Mouse (Mus musculus): ENCODE results near the gene Cuedc2.

DNA sequence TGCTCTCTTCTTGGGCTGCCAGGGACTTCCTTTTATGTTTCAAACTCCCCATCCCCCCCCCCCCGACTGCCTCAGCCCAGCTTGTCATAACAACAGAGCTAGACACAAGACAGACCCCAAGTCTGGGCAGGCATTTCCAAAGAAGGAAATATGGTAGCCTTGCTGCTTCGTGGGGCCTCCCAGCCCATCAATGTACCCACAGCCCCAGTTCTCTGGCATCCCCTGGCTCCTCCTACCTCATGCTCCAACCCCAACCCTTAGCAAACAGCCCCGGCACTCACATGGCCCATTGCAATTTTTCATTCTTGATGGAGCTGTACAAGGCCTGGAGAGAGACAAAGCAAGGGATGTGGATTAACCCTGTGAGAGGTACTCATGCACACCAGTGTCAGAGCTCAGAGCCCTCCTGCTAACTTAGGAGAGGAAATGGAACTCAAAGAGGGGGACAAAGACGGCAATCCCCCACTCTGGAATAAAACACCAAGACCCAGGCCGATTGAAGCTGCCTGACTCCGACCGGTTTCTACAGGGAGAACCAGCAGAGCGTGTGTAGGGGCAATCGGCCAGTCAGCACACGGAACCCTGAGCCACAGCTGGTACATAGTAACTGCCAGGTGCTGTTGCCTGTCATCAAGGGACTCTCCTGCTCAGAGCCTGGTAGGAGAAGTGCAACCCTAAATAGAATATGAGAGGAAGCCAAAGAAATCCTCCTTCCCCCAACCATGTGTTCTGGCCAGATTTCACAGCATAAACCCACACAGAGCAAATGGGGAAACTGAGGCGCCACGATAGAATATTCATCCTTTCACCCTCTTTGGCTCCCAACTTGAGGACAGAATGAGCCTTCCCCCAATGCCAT lies 22.5 kb downstream of the Cuedc2 start:
- TF ChIP-seq CTCF (IDR thresholded peaks at IDR 0.05; ENCODE audit: extremely low read depth, insufficient read depth, low read length) (no peak), POLR2A (IDR thresholded peaks at IDR 0.05; ENCODE audit: extremely low read depth, insufficient read depth, low read length) (no peak)
